Mouse (Mus musculus) small intestine, adult 2 months (tissue): ENCODE measurements around the gene Zmynd10. TPM values are rescaled to one million over a fixed set of nuclear protein-coding genes. Genes with fewer than 3 reads are reported as not detected.

ENCODE experiments used
- H3K27ac ChIP-seq: fragments of 200-500 bp; 2 replicates; pipeline ENCODE4 v1.5.1; 2012; ENCODE audit warnings: low read depth, low read length, control low read depth, inconsistent platforms; ENCODE audit not compliant: insufficient read depth
- H3K27me3 ChIP-seq: fragments of 200-500 bp; 2 replicates; pipeline ENCODE4 v1.6.1; 2012; ENCODE audit warnings: mild to moderate bottlenecking, moderate library complexity, low read length, inconsistent platforms; ENCODE audit not compliant: control insufficient read depth, insufficient read depth
- H3K36me3 ChIP-seq: fragments of 200-500 bp; 2 replicates; pipeline ENCODE4 v1.6.1; 2012; ENCODE audit warnings: mild to moderate bottlenecking, low read length, control low read depth, inconsistent platforms; ENCODE audit not compliant: control insufficient read depth, insufficient read depth
- H3K4me1 ChIP-seq: fragments of 200-500 bp; 2 replicates; pipeline ENCODE4 v1.6.1; 2012; ENCODE audit warnings: low read length, inconsistent platforms, mixed read lengths; ENCODE audit not compliant: control insufficient read depth, insufficient read depth, insufficient read length
- H3K4me3 ChIP-seq: fragments of 200-500 bp; 2 replicates; pipeline ENCODE4 v1.5.1; 2012; ENCODE audit warnings: low read depth, mild to moderate bottlenecking, control low read depth, inconsistent platforms, low read length, moderate library complexity
- CTCF ChIP-seq: fragments of 200-500 bp; IDR thresholded peaks from 2 replicates; pipeline ENCODE4 v1.5.1; 2012; ENCODE audit warnings: low read depth, mild to moderate bottlenecking, control low read depth, inconsistent platforms, low read length, moderate library complexity, mixed read lengths; ENCODE audit not compliant: insufficient replicate concordance, insufficient read length; ENCODE audit errors: extremely low read depth
- POLR2A ChIP-seq: fragments of 200-500 bp; IDR thresholded peaks from 2 replicates; pipeline ENCODE4 v1.6.1; 2012; ENCODE audit warnings: low read depth, mild to moderate bottlenecking, control low read depth, inconsistent platforms, low read length, moderate library complexity
- WGBS: fragments of 180-500 bp; shearing (Covaris S2); methylation state at CpG from one replicate; pipeline ENCODE4 v1.1.7; 2018; 5-methylcytosine and 5-hydroxymethylcytosine counted together
- polyA plus RNA-seq: library from polyadenylated mRNA; depleted of rRNA; stranded (reverse); fragments of >200 nt; gene quantifications from 2 replicates; pipeline ENCODE4 v1.2.3, GENCODE M21; 2012; rRNA removed

Gene Zmynd10
- polyA plus RNA-seq = 0.32 and 0.69 TPM in 2 replicates

DNA sequence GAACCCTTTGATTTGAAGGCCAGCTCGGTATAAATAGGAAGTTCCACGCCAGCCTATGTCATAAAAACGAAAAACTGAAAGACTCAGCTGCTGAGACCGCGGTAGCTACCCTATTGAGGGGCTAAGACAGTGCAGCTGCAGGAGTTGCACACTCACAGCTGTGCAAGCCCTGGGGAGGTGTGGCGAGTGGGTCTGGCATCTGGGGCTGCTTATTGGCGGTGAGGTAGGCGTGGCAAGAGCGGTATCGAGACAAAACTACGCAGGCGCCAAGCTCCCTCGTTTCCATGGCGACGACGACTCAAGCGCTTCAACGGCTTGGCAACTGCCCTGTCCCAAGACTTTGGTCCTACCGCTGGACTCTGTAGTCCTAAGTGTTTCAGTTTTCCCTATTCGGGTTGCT is at the start of gene Zmynd10:
Gene Zmynd10 (plus strand): TSS at position 273 of the 400 bp plus-strand sequence.
- 2% methylated on average over 20 of the region's 20 CpGs for WGBS
- no peak for TF ChIP-seq CTCF
- TF ChIP-seq POLR2A = no peak
- Histone ChIP-seq H3K27me3 (no peaks in the 10 kb centered on the region), H3K27ac (no peak within 1 kb of the TSS), H3K4me1 (peaks cover 18% of the 10 kb centered on the region), H3K36me3 (peaks cover 8% of the 10 kb centered on the region; the same call in 1 of the 2 replicates), H3K4me3 (peak within 1 kb of the TSS; percentile 27)

DNA sequence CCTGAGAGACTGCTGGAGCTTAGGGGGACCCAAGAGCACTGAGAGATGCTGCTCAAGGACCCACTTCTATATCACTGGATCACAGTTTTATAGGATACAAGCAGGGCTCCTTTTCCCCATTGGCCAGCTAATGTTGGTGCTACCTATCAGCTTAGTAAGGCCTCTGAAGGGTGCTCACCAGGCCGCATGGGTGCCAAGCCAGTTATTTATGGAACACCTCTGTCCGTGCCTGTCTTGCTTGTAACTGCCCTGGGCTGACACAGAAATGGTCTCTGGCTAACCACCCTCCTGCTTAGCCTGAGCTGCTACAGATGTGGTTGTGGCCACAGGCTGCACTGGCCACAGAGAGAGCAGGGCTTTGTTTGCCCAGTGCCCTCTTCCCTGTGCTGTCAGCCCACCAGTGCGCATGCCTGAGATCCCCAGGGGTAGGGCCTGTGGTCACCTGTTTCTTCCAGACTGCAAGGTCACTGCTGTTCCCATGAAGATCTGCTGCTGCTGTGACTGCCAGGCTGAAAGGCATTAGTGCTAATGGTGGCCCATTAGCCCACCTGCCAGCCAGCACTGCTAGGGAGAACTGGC is 46.3 kb upstream of the Zmynd10 start:
- TF ChIP-seq CTCF (no peak), POLR2A (no peak)
- WGBS = 78% methylated on average over 3 of the region's 3 CpGs
- Histone ChIP-seq H3K4me1 (no peaks in the 10 kb centered on the region), H3K4me3 (no peak overlapping the region), H3K27me3 (0 out of 2 replicates have a peak, but pooled peaks cover 2% of the 10 kb centered on the region), H3K27ac (no peak overlapping the region), H3K36me3 (no peaks in the 10 kb centered on the region)

- H3K27me3 ChIP-seq = 0 out of 2 replicates have a peak, but pooled peaks cover 2% of the 10 kb centered on the region
- WGBS = 80% methylated on average over 12 of the region's 12 CpGs
- no peaks in the 10 kb centered on the region for H3K4me1 ChIP-seq
- no peak overlapping the region for H3K4me3 ChIP-seq
- H3K36me3 ChIP-seq = no peaks in the 10 kb centered on the region
- TF ChIP-seq POLR2A = no peak
- no peak for TF ChIP-seq CTCF
- no peak overlapping the region for H3K27ac ChIP-seq
Observed at GRCm38 (mm10) chr9:107502131-107502846, 44.8 kb upstream of the Zmynd10 start.

DNA sequence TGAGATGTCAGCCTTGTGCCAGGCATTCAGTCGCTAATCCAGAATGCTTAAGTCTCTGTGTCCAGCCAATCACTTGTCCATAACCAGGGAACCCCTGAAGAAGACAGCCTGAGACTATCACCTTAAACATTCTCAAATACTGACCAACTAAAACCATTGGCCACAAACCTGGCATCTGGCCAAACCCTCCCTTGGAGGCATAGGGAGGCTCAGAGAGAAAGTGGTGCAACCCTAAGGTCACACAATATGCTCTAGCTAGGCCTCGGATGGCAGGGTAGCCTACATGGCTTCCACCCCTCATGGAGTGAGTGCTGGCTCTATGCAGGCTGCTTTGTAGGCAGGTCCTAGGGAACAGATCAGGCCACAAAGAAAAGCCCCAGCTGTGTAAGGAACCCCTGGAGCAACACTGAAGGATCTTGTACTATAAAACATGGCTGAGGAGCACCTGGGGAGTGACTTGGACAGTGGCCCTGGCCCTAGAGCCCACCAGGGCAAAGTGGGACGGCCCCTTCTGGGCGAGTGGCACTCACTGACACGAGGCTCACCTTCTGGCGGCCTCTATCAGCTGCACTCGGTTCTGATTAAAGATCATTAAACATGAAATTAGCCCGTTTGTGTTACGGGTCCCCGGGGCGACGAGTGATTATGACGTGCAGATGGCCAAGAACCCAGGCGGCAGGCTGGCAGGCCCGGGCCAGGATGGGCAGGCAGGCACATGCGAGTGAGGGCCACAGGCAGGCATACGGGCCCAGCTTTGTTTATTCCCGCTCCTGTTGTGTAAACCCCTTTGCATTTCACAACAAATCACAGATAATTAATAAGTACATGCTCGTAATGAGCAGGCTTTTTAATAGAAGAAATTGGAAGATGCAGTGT is 42.2 kb upstream of the Zmynd10 start:
- Histone ChIP-seq H3K27ac (no peak overlapping the region), H3K36me3 (no peaks in the 10 kb centered on the region), H3K27me3 (no peaks in the 10 kb centered on the region), H3K4me1 (no peaks in the 10 kb centered on the region), H3K4me3 (no peak overlapping the region)
- no peak for TF ChIP-seq CTCF
- no peak for TF ChIP-seq POLR2A
- whole genome bisulfite sequencing = 71% methylated on average over 19 of the region's 19 CpGs

- Histone ChIP-seq H3K36me3 (no peaks in the 10 kb centered on the region), H3K4me1 (no peaks in the 10 kb centered on the region), H3K27me3 (no peaks in the 10 kb centered on the region), H3K4me3 (no peak overlapping the region), H3K27ac (no peak overlapping the region)
- WGBS = 37% methylated on average over 10 of the region's 10 CpGs
- TF ChIP-seq POLR2A = no peak
- TF ChIP-seq CTCF = no peak
Observed at GRCm38 (mm10) chr9:107508266-107508665, 38.8 kb upstream of the Zmynd10 start.

GRCm38 (mm10) chr9:107510384-107511100 is 36.6 kb upstream of the Zmynd10 start:
- no peaks in the 10 kb centered on the region for H3K27me3 ChIP-seq
- TF ChIP-seq POLR2A (no peak), CTCF (no peak)
- no peak overlapping the region for H3K27ac ChIP-seq
- no peaks in the 10 kb centered on the region for H3K4me1 ChIP-seq
- 72% methylated on average over 14 of the region's 14 CpGs for WGBS
- H3K4me3 ChIP-seq = no peak overlapping the region
- no peaks in the 10 kb centered on the region for H3K36me3 ChIP-seq

- WGBS = 62% methylated on average over 8 of the region's 8 CpGs
- H3K27me3 ChIP-seq = no peaks in the 10 kb centered on the region
- H3K4me1 ChIP-seq = no peaks in the 10 kb centered on the region
- no peak overlapping the region for H3K27ac ChIP-seq
- H3K4me3 ChIP-seq = no peak overlapping the region
- no peaks in the 10 kb centered on the region for H3K36me3 ChIP-seq
- TF ChIP-seq POLR2A (no peak), CTCF (no peak)
Observed at GRCm38 (mm10) chr9:107511436-107511835, 35.7 kb upstream of the Zmynd10 start.
